Mouse (Mus musculus) frontal cortex, postnatal 10 days (tissue): ENCODE measurements around the gene P4ha2.

Experiments used
- DNase-seq, 2 experiments: peaks; one replicate each; pipeline ENCODE4 v3.0.0; 2022; ENCODE audit warnings: low spot score in 2 of 2, mixed read lengths in 1 of 2

The P4ha2 gene

GRCm38 (mm10) chr11:54068520-54069371 is 31.1 kb upstream of the P4ha2 start, which contains the start of gene Pdlim4:
Gene Pdlim4, minus strand, starts transcription at chr11:54069014.
- peak in 1 of 2 experiments; percentile 43 for DNase-seq

- DNase-seq, result no peak
Measured at GRCm38 (mm10) chr11:54071726-54072445, 28.0 kb upstream of the P4ha2 start.

GRCm38 (mm10) chr11:54073291-54073690 is 26.6 kb upstream of the P4ha2 start:
- DNase-seq, result no peak

GRCm38 (mm10) chr11:54075353-54075752 is 24.5 kb upstream of the P4ha2 start:
- no peak for DNase-seq

GRCm38 (mm10) chr11:54076101-54076500 is 23.8 kb upstream of the P4ha2 start:
- DNase-seq, result no peak

- DNase-seq, result no peak
Measured at GRCm38 (mm10) chr11:54080435-54080834, 19.5 kb upstream of the P4ha2 start.

- no peak for DNase-seq
Measured at GRCm38 (mm10) chr11:54082725-54083124, 17.2 kb upstream of the P4ha2 start.

GRCm38 (mm10) chr11:54084976-54085375 is 14.9 kb upstream of the P4ha2 start:
- DNase-seq, result no peak

- no peak for DNase-seq
Measured at GRCm38 (mm10) chr11:54085816-54086215, 14.1 kb upstream of the P4ha2 start.

GRCm38 (mm10) chr11:54088253-54088946 is 11.5 kb upstream of the P4ha2 start:
- DNase-seq, result no peak

GRCm38 (mm10) chr11:54088947-54089317 is 11.0 kb upstream of the P4ha2 start:
- DNase-seq, result peak in 1 of 2 experiments; percentile 66

- DNase-seq, result no peak
Measured at GRCm38 (mm10) chr11:54090091-54090879, 9.6 kb upstream of the P4ha2 start.

GRCm38 (mm10) chr11:54091726-54092125 is 8.2 kb upstream of the P4ha2 start:
- DNase-seq, result no peak

GRCm38 (mm10) chr11:54092188-54092587 is 7.7 kb upstream of the P4ha2 start:
- no peak for DNase-seq

- no peak for DNase-seq
Measured at GRCm38 (mm10) chr11:54093000-54093399, 6.9 kb upstream of the P4ha2 start.

- peak in 1 of 2 experiments; percentile 58 for DNase-seq
Measured at GRCm38 (mm10) chr11:54100692-54101591, 1.0 kb downstream of the P4ha2 start.

- no peak for DNase-seq
Measured at GRCm38 (mm10) chr11:54101701-54102100, 1.8 kb downstream of the P4ha2 start.

- DNase-seq, result no peak
Measured at GRCm38 (mm10) chr11:54102706-54103449, 3.0 kb downstream of the P4ha2 start.

GRCm38 (mm10) chr11:54105011-54105410 is 5.1 kb downstream of the P4ha2 start:
- DNase-seq, result no peak

GRCm38 (mm10) chr11:54106676-54107075 is 6.8 kb downstream of the P4ha2 start:
- no peak for DNase-seq
